Mouse (Mus musculus) adrenal gland, adult 2 months (tissue): Measurements from ENCODE around the gene Parvb. TPM values are rescaled to one million over a fixed set of nuclear protein-coding genes. Genes with fewer than 3 reads are reported as not detected.

Experiments used
- DNase-seq: peaks from one replicate; pipeline ENCODE4 v3.0.0; 2021
- polyA plus RNA-seq: library from polyadenylated mRNA; depleted of rRNA; stranded (reverse); fragments of >200 nt; gene quantifications from 2 replicates; pipeline ENCODE4 v1.2.3, GENCODE M21; 2012
- total RNA-seq, 2 experiments: library from RNA; stranded (reverse); gene quantifications; 2 replicates each; pipeline ENCODE4 v1.2.3; 2021

Gene Parvb
- total and polyA plus RNA-seq, 3 experiments, result 9.4 to 19.2 (median 17.5) TPM

DNA sequence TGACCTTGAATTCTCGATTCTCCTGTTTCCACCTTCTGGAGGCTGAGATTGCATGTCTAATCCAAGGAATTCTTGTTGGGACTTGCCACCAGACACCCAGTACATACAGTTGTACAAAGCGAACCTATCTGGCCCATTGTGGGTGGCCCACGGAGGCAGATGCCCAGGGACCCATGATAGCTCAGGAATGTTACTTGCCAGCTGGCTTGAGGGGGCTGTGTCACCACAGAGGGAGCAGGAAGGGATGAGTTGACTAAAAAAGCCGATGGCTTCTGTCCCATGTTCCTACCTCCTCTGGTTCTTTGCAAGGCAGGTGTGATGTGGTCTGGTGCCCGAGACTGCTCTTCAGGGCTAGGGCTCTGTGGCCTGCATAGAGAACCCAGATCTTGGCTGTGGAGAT lies 59.3 kb downstream of the Parvb start:
- no peak for DNase-seq

GRCm38 (mm10) chr15:84293590-84293989 lies 61.7 kb downstream of the Parvb start:
- no peak for DNase-seq

- DNase-seq, result no peak
Observed at GRCm38 (mm10) chr15:84294391-84294790, 62.5 kb downstream of the Parvb start.

DNA sequence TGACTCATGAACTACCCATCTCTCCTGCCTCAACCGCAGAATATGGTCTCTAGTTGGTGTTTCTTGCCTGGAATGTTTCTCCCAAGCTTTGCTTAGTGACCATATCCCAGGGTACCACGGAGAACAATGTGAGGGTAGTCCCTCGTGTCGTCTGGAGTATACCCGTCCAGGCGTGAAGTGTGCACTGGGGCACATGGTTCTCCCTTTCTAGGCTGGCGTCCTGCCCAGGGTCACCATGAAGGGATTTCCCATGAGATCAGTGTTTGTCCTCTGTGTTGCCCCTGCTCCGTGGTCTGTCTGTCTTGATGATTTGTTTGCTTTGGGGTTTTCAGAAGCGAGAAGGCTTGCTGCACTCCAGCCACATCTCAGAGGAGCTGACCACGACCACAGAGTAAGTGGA lies 63.4 kb downstream of the Parvb start:
- DNase-seq, result no peak

DNA sequence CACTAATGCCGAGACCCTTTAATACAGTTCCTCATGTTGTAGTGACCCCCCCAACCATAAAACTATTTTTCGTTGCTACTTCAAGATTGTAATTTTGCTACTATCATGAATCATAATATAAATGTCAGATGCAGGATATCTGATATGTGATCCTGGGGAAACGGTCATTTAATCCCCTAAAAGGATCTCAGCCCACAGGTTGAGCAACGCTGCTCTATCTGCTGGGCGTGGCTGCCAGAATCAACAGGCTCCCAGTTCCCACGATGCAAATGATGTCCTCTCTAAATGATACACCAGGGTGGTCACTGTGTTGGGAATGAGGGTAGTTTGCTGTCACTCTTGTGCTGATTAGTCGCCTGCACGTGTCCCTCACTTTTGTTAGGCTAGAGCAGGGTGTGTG lies 65.6 kb downstream of the Parvb start:
- DNase-seq, result no peak

- DNase-seq, result peak; percentile 27
Observed at GRCm38 (mm10) chr15:84298804-84299370, 67.0 kb downstream of the Parvb start.

DNA sequence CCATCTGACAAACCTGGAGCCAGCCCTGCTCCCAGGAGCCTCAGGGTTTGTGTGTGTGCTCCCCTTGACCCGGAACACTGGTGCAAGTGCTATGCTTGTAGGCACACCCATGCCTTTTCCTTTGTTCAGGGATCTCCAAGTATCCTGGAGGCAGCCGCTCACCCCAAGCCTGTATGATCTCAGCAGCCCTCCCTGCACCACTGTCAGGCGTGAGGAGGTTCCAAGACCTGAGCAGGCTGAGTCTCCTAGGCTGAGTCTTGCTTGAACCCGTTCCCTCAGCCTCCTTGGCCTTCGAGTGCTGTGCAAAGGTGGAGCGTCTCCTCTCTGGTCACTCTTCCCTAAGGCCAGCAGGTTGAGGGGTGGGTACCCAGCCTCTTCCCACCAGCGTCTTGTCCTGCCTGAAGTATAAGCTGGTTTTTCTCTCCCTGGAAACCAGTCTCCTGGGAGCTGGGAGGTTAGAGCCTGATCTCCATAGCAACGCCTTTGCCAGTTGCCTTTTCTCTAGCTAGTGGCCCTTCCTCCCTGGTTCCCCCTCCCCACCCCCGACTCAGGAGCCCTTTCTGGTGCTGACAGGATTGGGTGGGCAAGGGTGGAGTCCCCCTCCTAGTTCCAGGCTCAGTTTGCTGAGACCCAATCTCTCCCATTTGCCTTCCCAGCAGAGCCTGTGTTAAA lies 68.0 kb downstream of the Parvb start:
- DNase-seq, result no peak

DNA sequence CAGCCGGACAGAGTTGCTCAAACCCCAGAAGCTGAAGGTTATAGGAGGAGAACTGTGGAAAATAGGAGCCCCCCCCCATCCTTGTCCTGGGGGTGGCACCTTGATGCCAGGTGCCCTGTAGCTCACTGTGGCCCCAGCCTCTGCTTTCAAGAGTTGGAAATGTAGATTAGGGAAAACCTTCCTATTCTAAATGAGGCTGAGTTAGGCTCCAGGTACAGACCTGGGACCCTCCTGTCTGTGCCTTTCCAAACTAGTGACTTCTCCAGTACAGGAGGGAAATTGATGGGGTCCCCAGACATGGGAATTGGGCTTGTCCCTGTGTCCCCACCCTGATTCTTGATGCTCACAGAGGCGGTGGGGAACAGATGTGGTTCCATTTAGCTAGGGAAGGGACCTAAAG lies 68.7 kb downstream of the Parvb start:
- DNase-seq, result no peak

DNA sequence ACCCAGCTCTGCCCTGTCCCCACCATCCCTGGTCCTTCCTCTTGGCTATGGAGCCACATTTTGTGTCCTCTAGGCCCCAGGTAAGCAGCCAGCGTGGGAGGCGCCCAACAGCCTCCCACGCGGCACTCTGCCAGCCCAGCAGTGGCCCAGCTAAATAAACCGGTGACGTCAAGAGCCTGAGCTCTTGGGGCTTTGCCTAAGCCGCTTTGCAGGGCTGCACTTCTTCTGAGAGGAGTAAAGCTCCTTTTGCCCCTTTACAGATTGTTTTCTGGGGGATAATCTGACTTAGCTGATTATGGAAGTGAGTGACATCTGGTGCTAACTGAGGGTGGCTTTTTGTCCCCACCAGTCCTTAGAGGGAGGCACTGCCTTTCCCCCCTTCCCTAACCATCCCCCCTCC lies 69.2 kb downstream of the Parvb start:
- peak; percentile 52 for DNase-seq

DNA sequence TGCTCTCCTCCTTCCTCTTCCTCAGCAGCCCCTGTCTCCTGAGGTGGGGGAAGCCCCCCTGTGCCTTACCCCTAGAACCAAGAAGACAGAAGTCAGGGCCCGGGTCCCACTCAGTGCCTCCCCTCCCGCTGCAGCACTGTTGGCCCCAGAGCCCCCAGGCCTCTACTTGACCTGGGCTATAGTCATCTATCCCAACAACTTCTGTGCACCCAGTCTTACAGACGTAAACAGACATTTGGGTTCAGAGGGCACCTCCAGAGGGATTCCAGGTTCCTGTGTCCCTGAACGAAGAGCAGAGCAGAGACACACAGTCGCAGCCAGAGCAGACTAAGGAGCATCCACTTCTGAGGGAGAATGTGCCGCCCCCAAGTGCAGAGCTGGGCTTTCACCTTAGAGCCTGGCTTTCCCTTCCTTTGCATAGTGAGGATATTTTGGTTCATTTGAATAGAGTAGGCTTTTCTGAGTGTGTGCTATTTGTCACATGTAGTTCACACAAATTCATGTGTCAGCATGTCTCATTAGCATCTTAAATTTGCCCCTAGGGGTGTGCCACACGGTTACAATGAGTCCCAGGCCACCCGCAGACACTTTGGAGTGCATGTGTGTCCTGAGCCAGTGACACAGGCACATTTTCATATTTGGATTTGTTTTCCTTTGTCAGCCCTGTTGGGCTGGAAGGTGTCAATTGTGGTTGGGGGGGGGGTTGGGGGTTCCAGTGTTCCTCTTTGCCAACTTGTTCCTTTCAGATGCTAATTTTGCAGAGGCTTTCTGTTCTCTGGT lies 70.0 kb downstream of the Parvb start:
- no peak for DNase-seq

DNA sequence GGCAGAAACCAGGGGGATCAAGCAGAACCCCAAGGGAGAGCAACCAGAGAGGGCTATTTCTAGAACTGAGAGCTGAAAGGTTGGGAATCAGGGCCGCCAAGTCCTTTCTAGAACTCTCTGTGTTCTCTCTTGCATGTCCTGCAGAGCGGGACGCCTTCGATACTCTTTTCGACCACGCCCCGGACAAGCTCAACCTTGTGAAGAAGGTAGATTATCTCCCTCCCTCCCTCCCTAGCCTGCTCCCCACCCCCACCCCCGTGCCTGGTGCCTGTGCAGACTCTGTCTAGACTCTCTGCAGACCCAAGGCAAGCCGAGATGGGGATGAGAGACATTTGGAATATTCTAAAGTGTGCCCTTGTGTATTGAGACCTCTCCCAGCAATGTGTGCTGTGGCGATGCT lies 71.4 kb downstream of the Parvb start:
- no peak for DNase-seq

DNA sequence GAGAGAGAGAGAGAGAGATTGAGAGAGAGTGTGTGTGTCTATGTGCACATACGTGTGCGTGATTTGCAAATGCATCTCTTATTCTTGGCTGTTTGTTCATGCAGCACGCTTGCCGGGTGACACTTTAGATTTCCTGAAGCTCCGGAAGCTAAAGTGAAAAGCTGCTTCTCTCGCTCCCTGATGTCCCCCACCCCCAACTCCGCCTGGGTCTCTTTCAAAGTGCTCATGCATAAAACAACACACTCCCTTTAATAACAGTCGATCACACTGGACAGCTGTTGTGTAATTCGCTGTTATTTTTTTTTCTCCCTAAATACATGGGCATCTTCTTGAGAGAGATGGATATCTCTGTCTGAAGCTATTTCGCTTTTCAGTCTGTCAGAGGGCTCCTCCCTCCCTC lies 73.5 kb downstream of the Parvb start:
- no peak for DNase-seq

DNA sequence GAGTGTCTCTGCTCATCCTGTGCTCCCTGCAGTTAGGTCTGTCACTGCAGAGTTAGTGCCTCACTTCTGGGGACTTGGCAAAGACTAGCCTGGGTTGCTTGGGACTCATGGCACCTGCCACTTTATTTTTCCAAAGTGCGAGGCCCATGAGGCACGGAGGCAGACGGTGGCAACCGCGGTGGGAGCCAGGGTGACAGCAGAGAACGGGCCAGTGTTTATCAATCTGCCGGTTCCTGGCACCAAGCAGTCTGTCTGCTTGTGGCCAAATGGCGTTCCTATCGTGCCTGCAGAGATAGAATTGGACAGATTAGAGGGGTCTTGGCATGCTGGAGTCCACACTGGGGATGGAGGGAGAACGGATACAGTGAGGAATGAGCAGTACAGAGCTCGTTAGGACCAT lies 78.4 kb downstream of the Parvb start:
- DNase-seq, result no peak

DNA sequence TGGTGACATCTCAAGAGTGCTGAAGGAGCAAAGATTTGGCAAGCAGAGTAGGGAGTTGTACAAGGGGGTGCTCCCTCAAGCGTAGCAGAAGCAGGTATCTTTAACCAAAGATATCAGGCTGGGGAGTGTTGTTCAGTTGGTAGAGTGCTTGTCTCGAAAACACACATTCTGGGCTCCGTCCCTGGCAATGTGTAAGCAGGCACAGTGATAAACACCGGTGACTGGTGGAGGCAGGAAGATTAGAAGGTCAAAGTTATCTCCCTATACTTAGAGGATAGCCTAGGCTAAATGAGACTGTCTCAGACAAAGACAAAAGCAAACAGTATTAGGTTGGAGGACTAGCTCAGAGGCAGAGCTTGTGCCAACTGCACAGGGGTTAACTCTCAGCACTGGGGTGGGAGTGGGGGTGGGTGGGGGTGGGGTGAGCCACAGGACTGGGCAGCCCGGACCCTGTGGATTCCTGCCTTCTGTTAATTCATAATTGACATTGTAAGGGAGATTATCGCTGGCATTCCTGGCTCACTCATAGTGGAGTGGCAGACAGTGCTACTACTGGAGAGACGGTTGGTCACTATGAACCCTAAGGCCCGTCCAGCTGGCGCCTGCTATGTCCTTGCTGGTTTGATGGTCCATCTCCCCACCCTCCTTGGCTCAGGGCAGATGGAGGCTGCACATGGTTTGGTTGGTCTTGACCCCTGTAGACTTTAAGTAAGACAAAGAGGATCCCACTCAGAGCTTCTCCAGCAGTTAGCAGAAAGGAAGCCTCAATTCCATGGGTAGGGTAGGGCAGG lies 79.6 kb downstream of the Parvb start:
- no peak for DNase-seq

DNA sequence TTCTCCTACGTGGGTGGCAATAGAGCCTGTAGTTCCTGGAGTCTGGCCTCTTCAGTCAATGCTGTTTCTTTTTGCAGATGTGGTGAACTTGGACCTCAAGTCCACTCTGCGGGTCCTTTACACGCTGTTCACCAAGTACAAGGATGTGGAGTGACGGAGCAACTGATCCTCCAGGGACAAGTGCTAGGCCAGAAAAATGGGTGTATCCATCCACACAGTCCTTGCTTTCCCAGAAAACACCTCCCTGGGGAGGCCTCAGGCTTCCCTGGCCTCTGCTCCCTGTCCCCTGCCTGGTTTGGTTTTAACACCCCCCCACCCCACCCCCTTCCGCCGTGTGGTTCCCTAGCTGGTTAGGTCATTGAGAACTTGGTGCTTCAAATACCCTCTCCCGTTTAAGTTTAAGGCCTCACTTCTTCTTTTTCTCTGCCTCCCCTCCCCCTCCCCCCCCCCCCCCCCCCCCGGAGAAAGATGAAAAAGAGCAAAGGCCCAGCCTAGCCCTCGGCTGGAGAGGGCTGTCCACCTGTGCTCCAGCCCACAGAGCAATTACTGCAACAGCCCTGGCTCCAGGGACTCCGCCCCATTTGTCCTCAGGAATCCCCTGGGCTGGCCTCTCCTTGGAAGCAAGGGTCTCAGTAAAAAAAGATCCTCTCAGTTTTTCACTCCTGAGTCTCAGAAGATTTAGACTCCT lies 81.2 kb downstream of the Parvb start:
- no peak for DNase-seq

- no peak for DNase-seq
Observed at GRCm38 (mm10) chr15:84313566-84313878, 81.7 kb downstream of the Parvb start.

DNA sequence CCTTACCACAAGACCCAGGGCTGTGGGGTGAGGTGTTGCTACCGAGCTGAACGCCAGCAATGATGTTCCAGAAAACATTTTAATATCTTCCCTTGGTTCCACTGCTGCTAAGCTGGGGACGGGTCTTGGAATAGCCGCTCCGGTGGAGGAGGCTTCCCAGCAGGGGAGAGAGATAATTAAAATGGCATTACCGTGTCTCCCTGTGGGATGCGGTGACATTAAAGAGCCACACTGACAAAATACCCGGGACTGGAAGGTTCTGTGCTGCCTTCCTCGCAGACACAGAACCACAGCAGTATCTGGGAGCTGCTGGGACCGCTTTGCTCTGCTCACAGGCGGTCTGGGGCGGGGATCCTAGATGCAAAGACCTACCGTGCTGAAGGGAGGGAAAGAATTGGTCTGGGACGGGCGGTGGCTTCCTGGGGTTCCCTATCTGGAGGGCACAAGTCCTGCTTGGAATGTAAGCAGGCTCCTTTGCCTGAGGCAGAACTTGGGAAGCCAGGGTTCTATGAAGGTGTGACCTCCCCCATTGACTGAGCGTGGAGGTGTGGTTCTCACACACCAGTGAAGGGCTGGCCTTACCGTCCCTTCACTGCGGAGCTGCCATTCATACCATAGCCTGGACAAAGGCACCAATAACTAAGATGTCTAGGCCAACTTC lies 82.7 kb downstream of the Parvb start:
- no peak for DNase-seq

DNA sequence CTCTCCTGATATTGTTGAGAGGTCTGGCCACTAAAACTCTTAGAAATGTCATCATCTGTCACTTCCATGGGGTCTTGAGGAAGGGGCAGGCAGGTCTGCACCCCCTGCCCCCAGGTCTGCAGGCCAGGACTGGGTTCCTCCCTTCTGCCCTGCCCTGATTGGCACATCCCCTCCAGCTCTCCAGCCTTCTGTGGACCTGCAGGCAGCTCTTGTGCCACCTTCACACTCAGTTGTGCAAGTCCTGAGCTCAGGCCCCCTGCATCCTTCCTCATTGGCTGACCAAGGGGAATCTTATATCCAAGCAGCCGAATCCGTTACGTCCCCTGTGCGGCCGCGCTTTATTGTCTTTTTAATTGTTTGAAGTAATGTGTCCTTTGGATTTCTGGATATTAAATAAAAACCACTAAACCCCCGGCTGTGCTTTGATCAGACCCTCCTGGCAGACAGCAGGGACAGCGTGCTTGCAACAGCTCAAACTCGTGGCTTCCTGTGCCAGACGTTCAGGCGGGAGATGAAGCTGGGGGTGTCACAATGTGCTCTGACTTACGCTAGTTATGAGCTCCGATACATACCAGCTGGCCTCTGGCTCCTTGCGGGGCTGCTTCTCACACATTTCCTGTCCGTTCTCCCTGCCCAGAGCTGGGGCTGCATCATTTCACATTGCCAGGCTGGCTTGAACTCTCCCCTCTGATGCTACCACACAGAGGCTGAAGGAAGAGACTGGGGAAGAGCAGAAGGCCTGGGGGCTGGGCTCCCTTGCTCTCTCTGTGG lies 83.6 kb downstream of the Parvb start:
- no peak for DNase-seq

GRCm38 (mm10) chr15:84319393-84319792 lies 87.5 kb downstream of the Parvb start:
- no peak for DNase-seq

GRCm38 (mm10) chr15:84321544-84322174 lies 89.8 kb downstream of the Parvb start:
- no peak for DNase-seq
